Mouse (Mus musculus): Measurements from ENCODE around the gene Foxs1.

Foxs1 gene

DNA sequence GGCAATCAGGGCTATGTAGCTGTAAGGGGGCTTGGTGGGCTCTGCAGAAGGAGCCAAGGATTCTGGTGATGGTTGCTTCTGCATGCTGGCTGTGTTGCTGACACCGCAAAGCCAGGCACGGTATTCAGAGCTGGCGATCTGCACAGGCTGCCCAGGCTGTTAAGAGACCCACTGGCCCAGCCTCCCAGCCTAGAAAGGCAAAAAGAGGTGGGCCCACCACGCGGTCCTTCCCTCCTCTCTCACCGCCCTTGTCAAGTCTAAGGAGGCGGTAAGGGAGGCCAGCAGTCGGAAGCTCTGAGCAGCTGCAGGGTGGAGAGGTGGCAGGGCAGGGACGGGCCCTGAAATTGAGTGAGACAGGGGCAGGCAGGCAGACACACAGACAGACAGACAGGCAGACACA lies at the start of gene Foxs1:
TSS of gene Foxs1 (minus strand) at position 161 of the 400 bp plus-strand sequence.
- peak; percentile 74 for DNase-seq (ENCODE audit: low read depth)

DNA sequence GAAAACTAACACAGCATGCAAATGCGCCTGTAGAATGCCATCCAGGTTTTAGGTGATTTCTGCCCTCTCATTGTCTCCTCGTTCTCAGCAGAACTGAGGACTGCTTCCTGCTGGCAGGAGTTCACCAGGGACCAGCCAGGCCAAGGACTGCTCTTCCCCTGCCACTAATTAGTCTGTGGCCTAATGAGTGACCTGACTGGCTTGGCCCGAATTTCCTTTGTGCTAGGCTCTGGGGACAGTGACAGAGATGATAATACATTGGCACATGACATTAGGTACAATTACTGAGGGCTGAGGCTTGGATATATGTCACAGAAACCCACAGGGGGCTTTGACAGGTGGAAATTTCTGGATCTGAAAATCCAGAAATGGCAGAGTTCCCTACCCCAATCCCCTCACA lies 44.0 kb upstream of the Foxs1 start:
- DNase-seq (ENCODE audit: low read depth): no peak

DNA sequence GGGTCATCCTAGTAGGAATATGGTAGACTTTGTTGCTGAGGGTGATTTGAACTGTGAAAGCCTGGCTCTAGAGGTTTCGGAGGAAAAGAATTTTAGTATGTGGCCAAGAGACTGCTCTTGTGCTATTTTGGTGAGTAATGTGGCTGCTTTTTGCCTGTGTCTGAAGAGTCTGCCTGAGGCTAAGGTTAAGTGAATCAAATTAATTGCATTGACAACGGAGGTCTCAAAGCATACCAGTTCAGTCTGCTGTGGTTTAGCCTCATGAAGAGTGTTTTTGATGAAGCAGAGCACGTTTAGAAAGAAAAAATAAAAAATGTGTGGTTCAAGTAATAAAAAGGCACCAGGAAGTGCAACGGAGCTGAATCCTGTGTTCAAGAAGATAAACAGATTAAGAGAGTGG lies 32.5 kb upstream of the Foxs1 start:
- no peak for DNase-seq (ENCODE audit: low read depth)

DNA sequence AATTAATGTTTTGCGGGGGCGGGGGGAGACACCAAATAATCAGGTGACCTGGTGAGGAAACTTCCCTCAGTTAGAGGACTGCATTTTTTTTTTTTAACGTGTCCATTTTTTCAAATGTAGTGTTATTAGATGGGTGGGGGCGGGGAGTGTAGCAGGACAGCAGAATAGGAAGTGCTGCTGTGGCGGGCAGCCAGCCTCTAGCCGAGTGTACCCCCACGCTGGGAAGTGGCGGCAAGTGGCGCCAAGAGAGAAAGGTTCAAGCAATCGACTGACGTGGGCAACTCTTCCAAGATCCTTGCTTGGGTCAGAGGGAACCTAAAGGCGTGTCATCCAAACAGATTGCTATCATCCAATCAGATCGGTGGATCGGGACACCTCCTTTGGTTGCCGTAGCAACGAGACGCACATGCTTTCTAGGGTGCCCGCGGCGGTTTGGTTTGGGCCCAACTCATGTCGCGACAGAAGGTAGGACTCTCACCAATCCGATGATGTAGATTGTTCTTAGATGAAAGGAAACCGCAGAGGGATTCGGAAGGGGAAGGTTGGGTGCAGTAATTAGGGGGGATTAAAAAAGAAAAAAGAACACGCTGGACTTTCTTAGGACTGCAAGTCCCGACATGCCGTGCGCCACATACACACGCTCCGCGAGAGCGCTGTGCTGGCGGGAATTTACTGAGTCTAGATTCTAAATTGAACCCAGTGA lies 29.2 kb upstream of the Foxs1 start, which contains the start of gene Ttll9:
TSS of gene Ttll9 (plus strand) at position 395 of the 703 bp plus-strand sequence.
- DNase-seq (ENCODE audit: low read depth): peak; percentile 69

- no peak for DNase-seq (ENCODE audit: low read depth)
Measured at GRCm38 (mm10) chr2:152958116-152958515, 25.1 kb upstream of the Foxs1 start.

GRCm38 (mm10) chr2:152951850-152952720 lies 19.1 kb upstream of the Foxs1 start:
- no peak for DNase-seq (ENCODE audit: low read depth)

DNA sequence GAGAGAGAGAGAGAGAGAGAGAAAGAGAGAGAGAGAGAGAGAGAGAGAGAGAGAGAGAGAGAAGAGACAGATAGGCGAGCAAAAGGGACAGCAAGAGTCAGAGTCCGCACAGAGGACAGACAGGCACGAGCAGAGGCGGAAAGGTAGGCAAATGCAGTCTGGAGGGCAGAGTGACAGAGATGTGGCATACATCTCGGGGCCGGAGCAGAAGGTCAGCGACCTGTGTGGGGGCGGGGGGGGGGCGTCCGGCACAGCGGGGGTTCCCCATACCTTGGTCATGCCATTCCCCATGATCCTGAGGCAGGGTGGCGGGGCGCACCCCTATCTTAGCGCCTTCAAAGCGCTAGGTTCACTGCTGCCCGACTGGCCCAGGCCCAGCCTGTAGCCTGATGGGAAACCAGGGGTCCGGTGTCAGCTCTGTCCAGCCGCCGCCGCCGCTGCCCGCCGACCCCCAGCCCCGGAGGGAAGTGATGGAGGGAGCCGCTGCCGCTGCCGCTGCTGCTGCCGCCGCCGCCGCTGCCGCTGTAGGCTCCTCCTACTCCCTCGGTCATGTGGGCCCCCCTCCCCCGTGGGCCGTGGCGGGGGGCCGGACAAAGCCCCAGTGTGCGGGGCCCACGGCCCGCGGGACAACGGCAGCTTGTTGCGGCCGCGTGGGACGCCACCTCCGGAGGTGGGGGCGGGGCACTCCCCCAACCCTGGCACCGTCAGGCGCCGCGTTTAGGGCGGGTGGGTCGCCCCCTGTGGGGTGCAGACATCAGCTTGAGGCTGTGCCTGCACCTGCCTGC lies 18.2 kb upstream of the Foxs1 start, which contains the start of gene Dusp15:
TSS of gene Dusp15 (minus strand) at position 634 of the 785 bp plus-strand sequence.
- DNase-seq (ENCODE audit: low read depth): peak; percentile 39

GRCm38 (mm10) chr2:152950358-152951064 lies 17.5 kb upstream of the Foxs1 start:
- DNase-seq (ENCODE audit: low read depth): no peak

DNA sequence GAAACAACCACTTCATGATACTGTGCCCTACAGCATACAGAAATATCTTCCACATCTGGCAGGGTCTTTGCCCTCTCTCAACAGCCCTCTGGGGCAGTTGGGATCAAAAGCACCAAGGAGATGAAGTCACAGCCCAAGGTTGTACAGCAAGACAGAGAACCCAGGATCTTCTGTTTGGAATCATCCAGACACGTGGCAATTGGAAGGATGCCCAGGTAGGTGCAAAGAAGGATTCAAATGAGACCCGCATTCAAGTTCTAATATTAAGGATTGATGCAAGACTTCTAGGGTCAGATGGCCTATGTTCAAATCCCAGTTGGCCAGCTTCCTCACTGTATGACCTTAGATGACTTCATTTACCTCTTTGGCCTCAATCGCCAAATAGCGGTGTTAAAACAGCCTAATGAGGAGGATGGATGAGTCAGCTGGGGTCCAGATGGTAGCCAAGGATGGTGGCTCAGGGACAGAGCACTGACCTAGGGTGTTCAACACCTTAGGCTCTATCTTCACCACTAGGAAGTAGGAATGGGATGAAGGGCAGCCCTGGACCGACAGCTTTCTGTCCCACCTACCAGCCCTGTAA lies 15.5 kb upstream of the Foxs1 start:
- DNase-seq (ENCODE audit: low read depth): no peak

DNA sequence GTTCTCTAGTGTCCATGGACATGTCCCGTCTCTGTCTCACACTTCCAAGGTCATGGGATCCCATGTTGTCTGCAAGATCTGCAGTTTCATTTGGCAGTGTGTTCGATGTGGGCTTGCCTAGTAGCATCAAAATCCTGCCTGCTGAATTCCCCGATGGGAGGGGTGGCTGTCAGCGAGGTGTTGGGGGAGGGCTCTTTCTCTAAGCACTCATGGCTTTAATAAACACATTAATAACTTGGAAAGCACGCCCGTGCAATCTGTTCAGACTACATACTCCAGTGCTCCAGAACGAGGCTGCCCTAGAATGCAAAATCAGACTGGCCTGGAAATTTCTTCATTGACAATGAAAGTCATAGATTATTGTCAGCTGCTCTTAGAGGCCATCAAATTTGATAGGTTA lies 14.1 kb upstream of the Foxs1 start:
- peak; percentile 18 for DNase-seq (ENCODE audit: low read depth)

- DNase-seq (ENCODE audit: low read depth): no peak
Measured at GRCm38 (mm10) chr2:152944013-152944412, 11.0 kb upstream of the Foxs1 start.

DNA sequence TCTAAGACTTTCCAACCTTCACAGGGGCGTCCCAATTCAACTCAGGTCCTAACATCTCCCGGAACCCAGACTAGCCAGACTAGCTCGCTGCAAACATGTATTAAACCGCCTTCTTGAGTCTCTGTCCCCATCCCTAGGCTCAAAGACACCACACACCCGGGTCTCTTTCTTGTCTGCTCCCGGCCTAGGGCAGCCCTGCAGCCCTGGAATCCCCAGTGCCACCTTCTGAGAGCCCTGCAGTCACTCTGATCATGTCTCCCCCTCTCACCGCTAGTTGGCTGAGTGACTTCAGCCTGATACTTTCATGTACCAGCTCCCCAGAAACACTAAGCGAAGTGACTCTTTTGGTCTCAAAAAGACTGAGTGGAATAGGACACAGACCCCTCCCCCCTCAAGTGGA lies 10.6 kb upstream of the Foxs1 start:
- DNase-seq (ENCODE audit: low read depth): no peak

- no peak for DNase-seq (ENCODE audit: low read depth)
Measured at GRCm38 (mm10) chr2:152942898-152943515, 10.0 kb upstream of the Foxs1 start.

- DNase-seq (ENCODE audit: low read depth): no peak
Measured at GRCm38 (mm10) chr2:152941776-152942175, 8.8 kb upstream of the Foxs1 start.

DNA sequence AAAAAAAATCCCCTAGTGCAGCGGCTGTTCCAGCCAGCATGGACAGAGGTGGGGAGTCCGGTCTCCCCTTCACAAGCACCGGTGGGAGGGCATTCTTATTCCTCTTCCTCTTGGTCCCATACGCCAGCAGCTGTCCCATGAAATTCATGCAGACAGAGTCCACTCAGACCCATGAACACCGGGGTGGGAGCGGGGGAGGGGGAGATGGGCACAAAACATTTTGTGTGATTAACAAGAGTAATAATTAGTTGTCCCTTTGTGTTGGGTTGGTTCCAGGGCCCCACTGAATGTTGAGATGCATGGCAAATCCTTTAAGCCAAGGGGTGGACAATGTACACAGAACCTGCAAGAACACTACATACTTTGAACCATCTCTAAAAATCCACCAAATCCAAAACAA lies 8.1 kb upstream of the Foxs1 start:
- DNase-seq (ENCODE audit: low read depth): no peak

DNA sequence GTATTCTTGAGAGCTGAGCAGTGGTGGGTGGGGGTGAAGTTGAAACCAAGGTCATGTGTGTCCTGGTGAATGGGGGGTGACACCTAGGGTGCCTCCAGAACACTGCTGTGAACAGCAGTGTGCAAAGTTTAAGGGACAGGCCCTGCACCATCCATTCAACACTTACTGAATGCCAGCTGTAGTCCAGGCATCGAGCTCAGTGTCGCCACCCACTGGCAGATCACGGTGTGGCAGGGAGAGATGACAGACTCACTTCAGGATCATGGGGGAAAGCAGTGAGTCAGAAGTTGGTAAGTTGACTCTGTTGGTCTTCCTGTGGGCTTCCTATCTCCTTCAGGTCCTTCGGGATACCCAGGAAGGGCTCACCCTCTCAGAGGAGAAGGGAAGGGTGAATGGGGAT lies 6.8 kb upstream of the Foxs1 start:
- DNase-seq (ENCODE audit: low read depth): peak; percentile 67

- DNase-seq (ENCODE audit: low read depth): peak; percentile 93
Measured at GRCm38 (mm10) chr2:152933614-152934013, 606 bp upstream of the Foxs1 start.

DNA sequence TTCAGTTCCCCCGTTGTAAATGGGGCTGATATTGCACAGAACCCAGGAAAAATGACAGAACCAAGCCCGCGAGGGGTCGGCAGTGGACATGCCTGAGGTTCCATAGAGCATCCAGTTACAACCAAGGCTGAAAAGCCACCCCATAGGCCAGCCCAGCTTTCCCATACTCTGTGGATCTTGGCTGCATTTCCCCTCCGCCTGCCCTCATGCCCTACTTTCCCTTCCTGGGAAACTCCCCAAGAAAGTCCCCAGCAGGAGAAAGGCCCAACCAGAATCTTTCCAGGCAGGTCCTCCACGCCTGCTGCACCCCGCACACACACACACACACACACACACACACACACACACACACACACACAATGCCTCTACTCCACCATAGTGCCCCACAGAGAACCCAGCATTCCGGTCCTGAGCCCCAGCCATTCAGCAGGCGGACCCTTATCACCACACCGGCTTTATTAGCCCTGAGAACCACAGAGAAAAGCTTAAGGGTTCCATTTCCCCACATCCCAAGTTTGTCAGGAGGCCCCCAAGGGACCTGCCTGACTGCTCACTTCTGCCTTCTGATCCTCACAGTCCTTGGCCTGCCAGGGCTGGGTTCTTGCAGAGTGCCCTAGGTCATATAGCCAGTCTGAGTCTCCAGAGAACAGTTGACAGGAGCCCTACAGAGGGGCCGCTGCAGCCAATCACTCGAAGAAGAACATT lies 1.4 kb downstream of the Foxs1 start:
- peak; percentile 82 for DNase-seq (ENCODE audit: low read depth)

- DNase-seq (ENCODE audit: low read depth): peak; percentile 53
Measured at GRCm38 (mm10) chr2:152930276-152930675, 2.7 kb downstream of the Foxs1 start.

DNA sequence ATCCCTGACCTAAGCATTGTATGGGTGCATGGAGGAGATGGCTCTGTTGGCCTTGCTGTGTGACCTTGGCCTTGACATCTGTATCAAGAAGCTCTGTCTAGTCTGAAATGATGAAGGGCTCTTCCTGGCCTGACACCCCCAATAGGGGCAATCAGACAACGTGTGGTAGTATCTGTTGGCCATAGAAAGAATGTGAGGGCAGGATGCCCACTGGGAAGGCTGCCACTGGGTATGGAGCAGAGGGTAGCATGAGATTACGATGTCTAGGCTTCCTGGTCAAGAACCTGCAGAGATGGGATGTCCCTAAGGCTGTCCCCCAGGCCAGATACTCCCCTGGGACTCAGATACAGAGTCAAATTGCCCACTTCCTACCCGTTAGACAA lies 4.0 kb downstream of the Foxs1 start:
- peak; percentile 44 for DNase-seq (ENCODE audit: low read depth)

Data from NIH3T3 (cell line).